Mouse (Mus musculus): Measurements from ENCODE around the gene Fars2. TPM values are rescaled to one million over a fixed set of nuclear protein-coding genes. Genes with fewer than 3 reads are reported as not detected.
"Not testable (repeated sequence)": the region's sequence is repeated elsewhere in the genome, so short reads cannot be mapped to it uniquely, and the experiment has no call there.

Fars2 gene
- total and polyA plus RNA-seq, 3 experiments: 32.0 to 57.6 (median 54.6) TPM

GRCm38 (mm10) chr13:36329871-36330270, 212.7 kb downstream of the Fars2 start:
- Histone ChIP-seq H3K36me3 (replicated peaks) (peaks cover 13% of the 10 kb centered on the region), H3K4me3 (ENCODE audit: low read depth, low read length) (no peak overlapping the region), H3K4me1 (ENCODE audit: insufficient read depth, low read depth, low read length) (no peaks in the 10 kb centered on the region), H3K27me3 (ENCODE audit: insufficient read depth, low read length) (no peaks in the 10 kb centered on the region), H3K9me3 (replicated peaks) (no peaks in the 10 kb centered on the region)
- DNase-seq (ENCODE audit: low spot score): no peak
- ATAC-seq (ENCODE audit: extremely low read depth, insufficient number of reproducible peaks, low FRiP score, poor library complexity, severe bottlenecking): no peak
- TF ChIP-seq GATA1 (IDR thresholded peaks at IDR 0.05; ENCODE audit: borderline replicate concordance, low read length) (no peak), GATA2 (IDR thresholded peaks at IDR 0.05; ENCODE audit: borderline replicate concordance, low read depth, low read length) (no peak), TAL1 (conservative IDR thresholded peaks at IDR 0.05; ENCODE audit: low read depth, low read length) (no peak), POLR2AphosphoS5 (IDR thresholded peaks at IDR 0.05; ENCODE audit: insufficient replicate concordance, low read depth, low read length) (no peak)

- no peak for ATAC-seq (ENCODE audit: extremely low read depth, insufficient number of reproducible peaks, low FRiP score, poor library complexity, severe bottlenecking)
- no peaks in the 10 kb centered on the region for H3K4me1 ChIP-seq (ENCODE audit: insufficient read depth, low read depth, low read length)
- DNase-seq (ENCODE audit: low spot score): no peak
- TF ChIP-seq CTCF (IDR thresholded peaks at IDR 0.05; ENCODE audit: low read depth, low read length) (no peak), GATA1 (IDR thresholded peaks at IDR 0.05; ENCODE audit: borderline replicate concordance, low read length) (no peak), GATA2 (IDR thresholded peaks at IDR 0.05; ENCODE audit: borderline replicate concordance, low read depth, low read length) (no peak), TAL1 (conservative IDR thresholded peaks at IDR 0.05; ENCODE audit: low read depth, low read length) (no peak), POLR2AphosphoS5 (IDR thresholded peaks at IDR 0.05; ENCODE audit: insufficient replicate concordance, low read depth, low read length) (no peak)
- H3K36me3 ChIP-seq (replicated peaks): peaks cover 13% of the 10 kb centered on the region
- H3K9me3 ChIP-seq (replicated peaks): no peaks in the 10 kb centered on the region
- no peaks in the 10 kb centered on the region for H3K27me3 ChIP-seq (ENCODE audit: insufficient read depth, low read length)
- H3K4me3 ChIP-seq (ENCODE audit: low read depth, low read length): no peak overlapping the region
These were observed 213.3 kb downstream of the Fars2 start for GRCm38 (mm10) chr13:36330542-36330941.

GRCm38 (mm10) chr13:36334748-36335147, 217.5 kb downstream of the Fars2 start:
- H3K4me3 ChIP-seq (ENCODE audit: low read depth, low read length): no peak overlapping the region
- no peak for TF ChIP-seq GATA2 (IDR thresholded peaks at IDR 0.05; ENCODE audit: borderline replicate concordance, low read depth, low read length)
- no peak for TF ChIP-seq CTCF (IDR thresholded peaks at IDR 0.05; ENCODE audit: low read depth, low read length)
- no peak for TF ChIP-seq GATA1 (IDR thresholded peaks at IDR 0.05; ENCODE audit: borderline replicate concordance, low read length)
- ATAC-seq (ENCODE audit: extremely low read depth, insufficient number of reproducible peaks, low FRiP score, poor library complexity, severe bottlenecking) (no peak), DNase-seq (ENCODE audit: low spot score) (no peak)
- H3K9me3 ChIP-seq (replicated peaks): no peaks in the 10 kb centered on the region
- peaks cover 12% of the 10 kb centered on the region for H3K36me3 ChIP-seq (replicated peaks)
- H3K27me3 ChIP-seq (ENCODE audit: insufficient read depth, low read length): no peaks in the 10 kb centered on the region
- no peaks in the 10 kb centered on the region for H3K4me1 ChIP-seq (ENCODE audit: insufficient read depth, low read depth, low read length)

DNA sequence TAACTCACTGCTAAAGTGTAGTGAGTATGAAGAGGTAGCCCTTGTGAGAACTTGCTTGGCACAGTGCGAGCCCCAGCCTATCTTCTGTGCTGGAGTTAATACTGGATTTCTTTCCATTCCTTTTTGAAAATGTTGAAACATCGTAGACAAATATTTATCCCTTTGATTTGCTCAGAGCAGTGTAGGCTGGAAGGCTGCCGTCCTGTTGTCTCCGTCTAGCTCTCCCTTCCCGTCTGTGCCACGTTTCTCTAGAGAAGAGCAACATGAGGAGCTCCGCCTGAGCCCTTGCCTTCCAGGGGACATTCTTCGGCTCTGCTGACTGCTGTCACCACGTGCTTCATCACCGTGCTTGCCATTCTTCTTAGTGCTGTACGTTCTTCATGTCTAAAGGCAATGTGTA, 234.3 kb downstream of the Fars2 start:
- ATAC-seq (ENCODE audit: extremely low read depth, insufficient number of reproducible peaks, low FRiP score, poor library complexity, severe bottlenecking): no peak
- Histone ChIP-seq H3K4me3 (ENCODE audit: low read depth, low read length) (no peak overlapping the region), H3K9me3 (replicated peaks) (no peaks in the 10 kb centered on the region), H3K4me1 (ENCODE audit: insufficient read depth, low read depth, low read length) (peaks cover 4% of the 10 kb centered on the region), H3K36me3 (replicated peaks) (peaks cover 11% of the 10 kb centered on the region), H3K27me3 (ENCODE audit: insufficient read depth, low read length) (no peaks in the 10 kb centered on the region)
- no peak for DNase-seq (ENCODE audit: low spot score)
- TF ChIP-seq POLR2AphosphoS5 (IDR thresholded peaks at IDR 0.05; ENCODE audit: insufficient replicate concordance, low read depth, low read length): no peak
- TF ChIP-seq TAL1 (conservative IDR thresholded peaks at IDR 0.05; ENCODE audit: low read depth, low read length): no peak
- no peak for TF ChIP-seq GATA1 (IDR thresholded peaks at IDR 0.05; ENCODE audit: borderline replicate concordance, low read length)
- no peak for TF ChIP-seq GATA2 (IDR thresholded peaks at IDR 0.05; ENCODE audit: borderline replicate concordance, low read depth, low read length)
- no peak for TF ChIP-seq CTCF (IDR thresholded peaks at IDR 0.05; ENCODE audit: low read depth, low read length)

DNA sequence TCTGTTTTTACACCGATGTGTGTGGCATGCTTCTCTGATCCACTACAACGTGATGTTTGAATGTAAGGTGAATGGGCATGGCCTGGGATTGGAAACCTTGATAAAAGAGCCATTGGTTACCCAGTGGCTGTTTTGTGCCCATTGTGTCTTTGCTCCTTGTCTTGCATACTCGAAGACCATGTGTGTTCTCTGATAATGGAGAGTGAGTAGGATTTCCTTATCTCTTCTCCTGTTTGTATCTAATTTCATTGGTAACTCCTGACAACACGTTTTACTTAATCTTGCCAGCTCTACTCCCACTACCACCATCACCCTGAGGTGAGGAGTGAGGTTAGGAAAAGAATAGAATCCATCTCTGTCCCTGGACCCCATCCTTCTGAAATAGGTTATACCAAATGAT, 240.3 kb downstream of the Fars2 start:
- Histone ChIP-seq H3K4me3 (ENCODE audit: low read depth, low read length) (no peak overlapping the region), H3K36me3 (replicated peaks) (peaks cover 5% of the 10 kb centered on the region), H3K9me3 (replicated peaks) (no peaks in the 10 kb centered on the region), H3K27me3 (ENCODE audit: insufficient read depth, low read length) (no peaks in the 10 kb centered on the region), H3K4me1 (ENCODE audit: insufficient read depth, low read depth, low read length) (0 out of 2 replicates have a peak, but pooled peaks cover 3% of the 10 kb centered on the region)
- 0 out of 2 replicates have a peak, but pooled peaks have one; percentile 15 for ATAC-seq (ENCODE audit: extremely low read depth, insufficient number of reproducible peaks, low FRiP score, poor library complexity, severe bottlenecking)
- DNase-seq (ENCODE audit: low spot score): no peak
- no peak for TF ChIP-seq GATA1 (IDR thresholded peaks at IDR 0.05; ENCODE audit: borderline replicate concordance, low read length)
- no peak for TF ChIP-seq CTCF (IDR thresholded peaks at IDR 0.05; ENCODE audit: low read depth, low read length)
- TF ChIP-seq GATA2 (IDR thresholded peaks at IDR 0.05; ENCODE audit: borderline replicate concordance, low read depth, low read length): no peak
- TF ChIP-seq POLR2AphosphoS5 (IDR thresholded peaks at IDR 0.05; ENCODE audit: insufficient replicate concordance, low read depth, low read length): no peak
- TF ChIP-seq TAL1 (conservative IDR thresholded peaks at IDR 0.05; ENCODE audit: low read depth, low read length): no peak

DNA sequence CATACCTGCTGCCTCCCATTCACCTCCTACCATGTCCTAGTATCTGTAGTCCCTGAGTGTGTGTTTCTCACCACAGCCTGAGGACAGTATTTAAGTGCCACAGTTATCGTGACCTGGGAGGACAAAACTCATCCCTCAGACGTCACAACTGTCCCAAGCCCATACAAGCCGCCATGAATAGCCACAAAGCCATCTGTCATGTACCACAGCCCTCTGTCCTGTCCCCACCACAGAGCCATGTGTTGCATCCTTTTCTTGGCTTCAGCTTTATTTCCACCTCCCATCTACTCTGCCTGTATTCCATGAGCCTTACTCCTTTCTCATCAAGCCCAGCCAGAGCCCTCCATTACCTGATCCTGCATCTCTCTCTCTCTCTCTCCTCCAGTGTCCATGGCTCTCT, 244.2 kb downstream of the Fars2 start:
- Histone ChIP-seq H3K9me3 (replicated peaks) (no peaks in the 10 kb centered on the region), H3K4me3 (ENCODE audit: low read depth, low read length) (no peak overlapping the region), H3K4me1 (ENCODE audit: insufficient read depth, low read depth, low read length) (peaks cover 3% of the 10 kb centered on the region; the same call in 1 of the 2 replicates), H3K27me3 (ENCODE audit: insufficient read depth, low read length) (no peaks in the 10 kb centered on the region), H3K36me3 (replicated peaks) (peaks cover 14% of the 10 kb centered on the region)
- ATAC-seq (ENCODE audit: extremely low read depth, insufficient number of reproducible peaks, low FRiP score, poor library complexity, severe bottlenecking) (no peak), DNase-seq (ENCODE audit: low spot score) (no peak)
- TF ChIP-seq GATA2 (IDR thresholded peaks at IDR 0.05; ENCODE audit: borderline replicate concordance, low read depth, low read length): no peak
- no peak for TF ChIP-seq CTCF (IDR thresholded peaks at IDR 0.05; ENCODE audit: low read depth, low read length)
- TF ChIP-seq TAL1 (conservative IDR thresholded peaks at IDR 0.05; ENCODE audit: low read depth, low read length): no peak
- TF ChIP-seq POLR2AphosphoS5 (IDR thresholded peaks at IDR 0.05; ENCODE audit: insufficient replicate concordance, low read depth, low read length): no peak

DNA sequence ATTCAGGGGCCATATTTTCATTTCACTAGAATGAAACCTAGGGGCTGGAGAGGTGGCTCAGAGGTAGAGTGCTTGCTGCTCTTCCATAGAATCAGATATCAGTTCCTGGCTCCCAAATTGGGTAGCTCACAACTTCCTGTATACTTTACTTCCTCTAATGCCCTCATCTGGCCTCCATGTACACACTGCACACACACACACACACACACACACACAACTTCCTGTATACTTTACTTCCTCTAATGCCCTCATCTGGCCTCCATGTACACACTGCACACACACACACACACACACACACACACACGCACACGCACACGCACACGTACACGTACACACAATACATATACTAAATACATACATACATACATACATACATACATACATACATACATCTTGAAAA, 248.5 kb downstream of the Fars2 start:
- H3K4me3 ChIP-seq (ENCODE audit: low read depth, low read length); H3K9me3 ChIP-seq (replicated peaks); ATAC-seq (ENCODE audit: extremely low read depth, insufficient number of reproducible peaks, low FRiP score, poor library complexity, severe bottlenecking); DNase-seq (ENCODE audit: low spot score); H3K27me3 ChIP-seq (ENCODE audit: insufficient read depth, low read length); H3K4me1 ChIP-seq (ENCODE audit: insufficient read depth, low read depth, low read length): not testable (repeated sequence)
- peaks cover 17% of the 10 kb centered on the region for H3K36me3 ChIP-seq (replicated peaks)
